Mouse (Mus musculus): ENCODE data around the gene Akap5.

The Akap5 gene

DNA sequence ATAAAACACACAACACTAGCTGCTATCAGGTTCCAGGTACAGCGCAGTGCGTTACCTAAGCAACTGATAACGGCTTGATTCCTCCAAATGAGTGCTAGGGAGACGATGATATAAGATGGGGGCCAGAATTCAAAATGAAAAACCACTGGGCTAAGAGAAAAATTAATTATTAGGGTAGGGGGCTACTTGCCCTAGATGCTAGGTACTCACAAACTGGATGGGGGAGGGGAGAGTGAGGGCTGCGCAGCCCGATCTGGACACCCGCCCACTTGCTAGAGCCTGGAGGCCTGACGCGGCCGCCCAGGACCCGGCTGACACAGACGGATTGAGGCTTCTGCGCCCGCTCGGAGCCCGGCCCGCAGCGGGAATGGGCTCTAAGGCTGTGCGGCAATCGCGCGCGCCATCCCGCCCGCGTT, 44.1 kb downstream of the Akap5 start:
- DNase-seq (ENCODE audit: low read depth, low spot score), result no peak

DNA sequence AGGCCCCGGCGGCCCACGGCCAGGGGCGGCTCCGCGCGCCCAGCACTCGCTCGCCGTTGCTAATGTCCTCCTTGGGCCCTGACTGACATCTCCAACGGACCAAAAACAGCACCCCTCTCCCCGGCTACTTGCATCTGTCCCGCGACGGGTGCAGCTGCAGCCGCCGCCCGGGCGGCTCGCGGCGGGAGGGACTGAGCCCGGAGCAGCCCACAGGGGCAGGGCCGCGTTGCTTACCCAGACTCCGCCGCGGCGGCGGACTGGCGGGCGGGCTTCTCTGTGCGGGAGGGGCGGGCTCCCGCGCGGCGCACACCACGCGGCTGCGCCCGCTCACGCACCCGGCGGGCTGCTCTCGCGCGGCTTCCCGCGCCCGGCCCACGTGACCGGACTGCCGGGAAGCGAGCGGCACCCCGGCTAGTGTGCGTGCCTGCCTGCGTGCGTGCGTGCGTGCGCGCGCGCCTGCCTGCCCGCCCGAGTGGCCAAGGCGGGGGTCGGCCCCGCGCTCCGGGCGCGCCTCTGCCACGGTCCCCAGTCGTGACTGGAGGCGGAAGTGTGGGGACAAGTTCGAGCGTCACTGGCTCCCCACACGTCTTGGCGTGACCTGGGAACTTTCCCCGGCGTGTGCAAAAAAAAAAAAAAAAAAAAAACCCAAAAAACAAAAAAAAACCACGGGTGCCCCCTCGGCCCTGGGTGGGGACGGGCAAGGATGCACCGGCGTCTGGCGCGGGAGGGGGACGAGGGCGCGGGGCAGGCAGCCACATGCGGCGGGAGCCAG, 44.7 kb downstream of the Akap5 start, which contains the start of gene Zbtb25:
Gene Zbtb25, minus strand, starts transcription at position 397 of the 772 bp plus-strand sequence.
- DNase-seq (ENCODE audit: low read depth, low spot score), result peak; percentile 88

DNA sequence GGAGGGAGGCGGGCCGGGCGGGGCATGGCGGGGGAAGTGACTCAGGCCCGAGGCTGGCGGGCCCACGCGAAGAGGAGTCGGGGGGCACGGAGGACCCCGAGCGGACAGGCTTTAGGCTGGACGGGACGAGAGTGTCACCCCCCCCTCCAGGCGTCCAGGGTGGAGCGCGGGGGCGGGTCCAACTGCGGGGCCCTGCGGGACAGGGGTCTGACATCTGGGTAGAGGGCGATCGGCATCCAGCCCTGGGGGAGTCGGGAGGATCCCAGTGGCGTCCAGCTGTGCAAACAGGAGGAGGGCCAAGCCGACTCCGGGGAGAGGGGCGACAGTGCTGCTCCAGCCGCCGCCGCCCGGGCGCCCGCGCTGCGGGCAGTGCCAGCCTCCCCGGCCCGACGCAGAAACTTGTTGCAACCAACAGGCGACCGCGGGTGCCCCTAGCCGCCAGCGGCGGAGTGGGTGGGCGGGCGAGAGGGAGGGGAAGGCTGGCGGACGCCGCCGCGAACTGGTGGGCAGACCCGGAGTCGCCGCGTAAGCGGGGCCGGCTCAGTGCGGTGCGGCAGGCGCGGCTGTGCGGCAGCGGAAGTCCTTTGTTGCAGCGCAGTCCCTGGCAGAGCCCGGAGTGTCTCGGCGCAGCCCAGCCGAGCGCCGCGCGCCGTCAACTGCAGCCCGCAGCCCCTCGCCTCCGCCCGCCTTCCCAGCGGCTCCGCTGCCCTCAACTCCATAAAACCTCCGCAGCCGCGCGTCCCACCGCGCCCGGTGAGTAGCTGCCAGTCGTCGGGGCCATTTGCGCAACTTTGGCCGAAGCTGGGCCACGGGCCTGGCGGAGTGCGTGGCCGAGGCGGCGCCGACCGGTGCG, 45.5 kb downstream of the Akap5 start, which contains the start of gene Zbtb1:
Gene Zbtb1, plus strand, starts transcription at position 289 of the 853 bp plus-strand sequence.
- peak; percentile 56 for DNase-seq (ENCODE audit: low read depth, low spot score)

DNA sequence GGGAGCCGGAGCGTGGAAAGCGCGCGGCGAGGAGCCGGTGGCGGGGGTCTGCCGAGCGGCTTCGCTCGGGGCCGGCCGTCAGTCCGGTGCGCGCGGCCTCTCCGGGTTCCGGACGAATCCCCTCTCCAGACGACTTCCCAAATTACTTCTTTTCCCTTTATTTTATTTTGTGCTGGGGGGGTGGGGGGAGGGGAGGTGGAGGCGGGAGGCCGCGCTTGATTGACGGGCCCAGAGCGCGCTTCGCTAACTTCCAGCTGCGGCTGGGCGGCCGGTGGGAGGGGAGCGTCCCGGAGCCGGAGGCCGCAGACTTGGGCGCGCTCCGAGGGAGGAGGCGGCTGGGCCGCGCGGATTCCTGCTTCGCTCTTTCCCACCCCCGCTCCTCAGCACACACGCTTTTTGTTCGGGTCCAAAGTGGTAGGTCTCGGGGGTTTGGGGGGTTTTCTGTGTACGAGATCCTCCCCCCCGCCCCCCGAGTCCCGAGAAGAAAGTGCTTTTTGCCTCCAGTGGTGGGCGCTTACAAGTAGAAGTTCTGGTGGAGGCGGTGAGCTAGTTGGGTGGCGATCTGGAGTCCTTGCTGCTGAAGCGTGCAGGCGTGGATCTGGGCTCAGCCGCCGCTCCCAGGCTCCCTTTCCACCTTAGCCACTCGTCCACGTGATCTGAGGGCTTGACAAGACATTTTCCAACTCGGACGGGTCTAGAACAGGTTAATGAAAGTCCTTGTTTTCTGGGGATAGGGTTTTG, 46.3 kb downstream of the Akap5 start:
- DNase-seq (ENCODE audit: low read depth, low spot score), result peak; percentile 20

DNA sequence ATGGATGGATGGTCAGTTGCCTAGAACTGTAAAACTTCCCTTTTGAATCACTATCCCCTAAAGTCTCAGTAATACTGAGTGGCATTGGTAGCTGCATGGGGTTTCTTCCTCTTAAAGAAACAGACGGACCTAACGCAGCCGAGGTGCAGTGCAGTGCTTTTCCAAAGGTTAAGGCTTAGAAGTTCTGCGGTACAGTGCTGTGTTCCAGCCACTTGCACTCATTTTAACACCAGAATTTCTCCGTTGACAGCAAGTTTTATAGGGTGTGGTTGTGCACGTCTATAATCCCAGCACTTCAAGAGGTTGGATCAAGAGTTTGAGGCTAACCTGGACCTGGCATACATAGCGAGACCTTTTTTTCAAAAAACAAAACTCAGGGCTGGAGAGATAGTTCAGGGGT, 47.4 kb downstream of the Akap5 start:
- DNase-seq (ENCODE audit: low read depth, low spot score), result no peak

DNA sequence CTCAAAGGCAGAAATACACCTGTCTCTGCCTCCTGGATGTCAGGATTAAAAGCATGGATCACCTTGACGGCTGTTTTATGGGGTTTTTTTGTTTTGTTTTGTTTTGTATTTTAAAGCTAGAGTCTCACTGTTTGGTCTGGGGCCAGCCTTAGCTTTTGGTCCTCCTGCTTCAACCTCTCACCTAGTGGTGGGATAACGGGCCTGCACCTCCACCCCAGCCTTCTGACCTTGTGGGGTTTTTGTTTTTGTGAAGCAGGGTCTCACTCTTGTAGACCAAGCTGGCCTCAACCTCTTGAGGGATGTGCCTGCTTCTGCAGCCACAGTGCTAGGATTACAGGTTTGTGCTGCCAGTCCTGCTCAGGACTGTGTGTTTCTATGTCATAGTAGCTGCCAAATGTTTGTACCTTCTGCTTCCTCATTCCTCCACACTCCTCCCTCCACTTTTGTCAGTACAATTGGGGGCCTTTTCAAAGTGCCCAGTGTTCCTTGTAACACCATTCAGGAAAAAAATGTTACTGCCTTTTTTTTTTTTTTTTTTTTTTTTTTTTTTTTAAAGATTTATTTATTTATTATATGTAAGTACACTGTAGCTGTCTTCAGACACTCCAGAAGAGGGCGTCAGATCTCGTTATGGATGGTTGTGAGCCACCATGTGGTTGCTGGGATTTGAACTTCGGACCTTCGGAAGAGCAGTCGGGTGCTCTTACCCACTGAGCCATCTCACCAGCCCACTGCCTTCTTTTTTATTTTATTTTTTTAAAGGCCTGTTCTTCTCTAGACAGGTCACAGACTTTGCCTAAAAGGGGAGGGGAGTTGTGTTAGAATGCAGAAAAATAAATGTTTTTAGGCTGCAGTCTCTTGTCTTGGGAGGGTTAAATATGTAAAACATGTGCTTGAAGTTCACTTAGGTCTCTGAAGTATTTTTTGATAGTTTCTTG, 48.5 kb downstream of the Akap5 start:
- no peak for DNase-seq (ENCODE audit: low read depth, low spot score)

DNA sequence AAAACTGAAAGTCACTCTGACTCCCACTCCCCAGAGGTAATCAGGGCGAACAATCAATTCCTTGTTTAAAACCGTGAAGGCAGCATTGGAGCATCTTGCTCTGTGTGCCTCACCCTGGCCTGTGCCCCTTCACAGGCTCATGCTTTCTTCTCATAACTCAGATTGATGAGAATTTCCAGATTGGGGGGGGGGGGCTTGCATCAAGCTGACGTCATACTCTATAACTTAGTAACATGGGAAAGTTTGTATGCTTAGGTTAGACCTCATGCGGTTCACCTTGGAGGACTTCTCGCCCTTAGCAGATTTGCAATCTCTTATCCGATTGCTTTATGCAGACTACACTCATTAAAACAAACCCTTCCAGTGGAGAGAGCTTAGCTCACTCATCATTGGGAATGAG, 49.3 kb downstream of the Akap5 start:
- no peak for DNase-seq (ENCODE audit: low read depth, low spot score)

DNA sequence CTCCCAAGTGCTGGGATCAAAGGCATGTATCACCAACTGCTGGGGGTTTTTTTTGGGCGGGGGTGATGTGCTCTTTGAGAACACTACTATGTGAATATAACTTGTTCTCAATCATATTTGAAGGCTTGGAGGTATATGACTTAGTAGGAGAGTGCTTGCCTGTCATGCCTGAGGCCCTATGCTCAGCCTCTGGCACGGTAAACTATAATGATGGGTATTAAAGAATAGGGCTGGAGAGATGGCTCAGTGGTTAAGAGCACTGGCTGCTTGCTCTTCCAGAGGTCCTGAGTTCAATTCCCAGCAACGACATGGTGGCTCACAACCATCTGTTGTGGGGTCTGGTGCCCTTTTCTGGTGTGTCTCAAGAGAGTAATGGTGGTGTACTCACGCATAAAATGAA, 50.2 kb downstream of the Akap5 start:
- DNase-seq (ENCODE audit: low read depth, low spot score), result no peak

DNA sequence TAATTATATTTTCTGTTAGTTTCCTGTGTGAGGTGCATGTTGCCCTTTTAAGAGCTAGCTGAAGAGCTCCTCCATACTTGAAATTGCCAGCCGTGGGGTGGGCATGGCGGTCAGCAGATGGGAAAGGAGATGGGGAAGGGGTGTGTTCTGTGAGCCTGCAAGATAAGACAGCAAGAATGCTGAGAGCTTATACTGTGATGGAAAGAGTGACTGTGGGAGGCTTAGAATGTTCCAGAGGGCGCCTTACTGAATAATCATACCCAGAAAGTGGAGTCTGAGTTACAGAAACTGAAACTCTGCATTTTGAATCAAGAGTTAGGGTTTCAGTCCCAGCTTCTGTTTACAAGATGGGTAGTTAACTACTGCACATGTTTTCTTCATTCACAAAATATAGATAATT, 50.8 kb downstream of the Akap5 start:
- no peak for DNase-seq (ENCODE audit: low read depth, low spot score)

DNA sequence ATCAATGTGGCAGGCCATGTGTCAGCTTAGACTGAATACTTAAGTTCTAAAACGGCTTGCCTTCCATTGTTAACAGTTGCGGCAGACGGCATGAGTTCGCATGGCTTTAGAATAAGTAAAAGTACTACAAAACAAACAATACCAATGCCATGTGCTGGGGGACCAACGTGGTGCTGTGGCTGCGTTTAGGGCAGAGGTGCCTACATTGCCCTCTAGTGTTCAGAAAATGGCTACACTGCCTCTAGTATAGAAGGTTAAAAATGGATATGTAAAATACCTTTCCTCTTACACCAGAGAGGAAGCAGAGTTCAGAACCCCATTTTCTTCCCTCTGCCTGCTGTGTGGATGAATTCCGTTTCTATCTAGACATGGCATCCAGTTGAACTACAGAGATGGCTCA, 52.0 kb downstream of the Akap5 start:
- DNase-seq (ENCODE audit: low read depth, low spot score), result no peak

DNA sequence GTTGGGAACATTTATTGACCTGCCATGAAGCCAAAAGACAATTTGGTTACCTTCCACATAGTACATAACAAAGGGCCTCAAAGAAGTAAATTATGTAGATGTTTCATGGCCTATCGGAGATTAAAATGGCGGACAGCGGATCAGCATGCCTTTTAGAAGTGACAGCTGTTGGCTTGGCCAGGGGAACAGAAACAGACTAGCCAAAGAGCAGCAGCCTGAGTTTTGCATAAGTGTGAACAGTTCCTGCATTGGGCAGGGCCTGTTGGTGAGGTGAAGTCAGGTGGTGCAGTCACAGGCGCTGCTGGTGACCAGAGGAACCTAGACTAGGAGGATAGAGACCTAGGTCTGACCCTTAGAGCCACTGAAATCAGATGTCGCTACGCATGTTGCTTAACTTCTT, 52.4 kb downstream of the Akap5 start:
- DNase-seq (ENCODE audit: low read depth, low spot score), result no peak

DNA sequence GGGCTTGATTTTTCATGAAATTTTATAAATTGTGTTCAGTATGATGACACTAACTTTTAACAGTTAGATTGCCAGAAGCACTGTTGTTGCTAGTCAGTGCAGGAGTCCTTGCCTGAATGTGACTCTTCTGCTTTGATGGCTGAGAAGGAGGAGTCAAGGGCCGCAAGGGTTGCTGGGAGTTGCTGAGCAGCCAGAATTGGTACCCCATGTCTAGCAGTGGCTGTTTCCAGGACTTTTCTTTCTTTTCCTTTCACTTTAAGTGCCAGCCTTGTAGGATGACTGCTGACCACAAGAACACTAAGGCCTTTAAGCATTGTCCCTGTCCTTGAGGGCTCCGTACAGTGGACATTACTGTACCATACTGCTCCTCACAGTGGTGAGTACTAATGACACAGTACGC, 53.0 kb downstream of the Akap5 start:
- no peak for DNase-seq (ENCODE audit: low read depth, low spot score)

DNA sequence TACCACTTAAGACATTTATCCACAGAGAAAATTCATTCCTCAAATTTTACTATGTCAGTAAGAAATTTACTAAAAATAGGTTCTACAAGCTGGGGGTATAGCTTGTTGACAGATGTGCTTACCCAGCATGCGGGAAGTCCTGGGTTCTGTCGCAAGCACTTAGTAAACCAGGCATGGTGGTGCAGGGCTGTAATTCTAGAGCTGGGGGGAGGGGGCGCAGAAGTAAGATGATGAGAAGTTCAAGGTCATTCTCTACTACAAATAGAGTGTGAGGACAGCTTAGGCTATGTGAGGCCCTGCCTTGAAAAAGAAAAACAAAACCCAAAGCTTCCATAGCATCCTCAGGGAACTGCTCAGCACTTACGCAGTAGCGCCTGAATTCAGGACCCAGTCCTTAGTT, 53.9 kb downstream of the Akap5 start:
- DNase-seq (ENCODE audit: low read depth, low spot score), result no peak

DNA sequence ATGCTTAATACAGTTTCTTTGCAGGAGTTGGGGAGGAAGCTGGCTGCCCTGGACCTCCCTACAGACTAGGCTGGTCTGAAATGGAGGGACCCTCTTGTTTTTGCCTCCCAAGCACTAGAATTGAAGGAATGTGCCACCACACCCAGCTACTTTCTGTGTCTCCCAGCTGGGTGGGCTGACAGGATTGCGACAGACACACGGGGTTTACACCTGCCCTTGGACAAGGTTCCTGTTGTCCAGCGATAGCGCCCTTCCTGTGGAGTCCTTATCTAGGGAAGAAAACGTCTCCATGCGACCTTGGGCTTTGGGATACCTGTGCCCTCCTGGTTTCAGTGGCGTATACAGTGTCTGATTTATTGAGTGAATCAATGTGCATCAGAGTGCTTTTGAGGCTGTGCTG, 55.5 kb downstream of the Akap5 start:
- no peak for DNase-seq (ENCODE audit: low read depth, low spot score)
